Mouse (Mus musculus): ENCODE measurements at regions not wholly inside any gene's neighbourhood (a gene's known extent, or its start where the extent isn't known, plus 50 kb on each side); places are given as distances from the start of the nearest gene placed in this dataset.

- no peaks in the 10 kb centered on the region for H3K27me3 ChIP-seq (ENCODE audit: control insufficient read depth, insufficient read depth, low read length)
- peaks cover 19% of the 10 kb centered on the region for H3K4me1 ChIP-seq (ENCODE audit: control insufficient read depth, insufficient read depth, low read length)
- 16% methylated on average over 6 of the region's 6 CpGs for WGBS
- peak; percentile 84 to 89 for DNase-seq
- no peak overlapping the region for H3K4me3 ChIP-seq (replicated peaks; ENCODE audit: insufficient read depth, low read depth, low read length)
- TF ChIP-seq POLR2A (IDR thresholded peaks at IDR 0.05; ENCODE audit: borderline replicate concordance, insufficient read depth, low read length) (0 out of 2 replicates have a peak, but pooled peaks have one; percentile 13), CTCF (IDR thresholded peaks at IDR 0.05; ENCODE audit: borderline replicate concordance, insufficient read depth, low read depth, low read length) (no peak)
- H3K27ac ChIP-seq (ENCODE audit: insufficient read depth, low read length): peak overlapping the region; percentile 55; the same call in 1 of the 2 replicates
Measured at GRCm38 (mm10) chr1:73075699-73076373, 60.1 kb upstream of the Tnp1 start.

GRCm38 (mm10) chr1:73075159-73075558 lies 59.5 kb upstream of the Tnp1 start:
- Histone ChIP-seq H3K4me1 (ENCODE audit: control insufficient read depth, insufficient read depth, low read length) (peaks cover 19% of the 10 kb centered on the region), H3K4me3 (replicated peaks; ENCODE audit: insufficient read depth, low read depth, low read length) (no peak overlapping the region), H3K27ac (ENCODE audit: insufficient read depth, low read length) (peak overlapping the region; percentile 55; the same call in 1 of the 2 replicates), H3K27me3 (ENCODE audit: control insufficient read depth, insufficient read depth, low read length) (no peaks in the 10 kb centered on the region)
- no peak for DNase-seq
- WGBS: 94% methylated on average over 2 of the region's 2 CpGs
- TF ChIP-seq CTCF (IDR thresholded peaks at IDR 0.05; ENCODE audit: borderline replicate concordance, insufficient read depth, low read depth, low read length): no peak
- TF ChIP-seq POLR2A (IDR thresholded peaks at IDR 0.05; ENCODE audit: borderline replicate concordance, insufficient read depth, low read length): no peak

GRCm38 (mm10) chr1:73074525-73074924 lies 58.8 kb upstream of the Tnp1 start:
- DNase-seq: peak; percentile 68 to 85
- H3K4me3 ChIP-seq (replicated peaks; ENCODE audit: insufficient read depth, low read depth, low read length): no peak overlapping the region
- no peaks in the 10 kb centered on the region for H3K27me3 ChIP-seq (ENCODE audit: control insufficient read depth, insufficient read depth, low read length)
- no peak overlapping the region for H3K27ac ChIP-seq (ENCODE audit: insufficient read depth, low read length)
- TF ChIP-seq CTCF (IDR thresholded peaks at IDR 0.05; ENCODE audit: borderline replicate concordance, insufficient read depth, low read depth, low read length) (no peak), POLR2A (IDR thresholded peaks at IDR 0.05; ENCODE audit: borderline replicate concordance, insufficient read depth, low read length) (no peak)
- H3K4me1 ChIP-seq (ENCODE audit: control insufficient read depth, insufficient read depth, low read length): peaks cover 19% of the 10 kb centered on the region
- 19% methylated on average over 3 of the region's 3 CpGs for WGBS

- no peak for DNase-seq
- Histone ChIP-seq H3K4me1 (ENCODE audit: control insufficient read depth, insufficient read depth, low read length) (peaks cover 18% of the 10 kb centered on the region), H3K4me3 (replicated peaks; ENCODE audit: insufficient read depth, low read depth, low read length) (no peak overlapping the region), H3K27ac (ENCODE audit: insufficient read depth, low read length) (no peak overlapping the region), H3K27me3 (ENCODE audit: control insufficient read depth, insufficient read depth, low read length) (no peaks in the 10 kb centered on the region)
- TF ChIP-seq POLR2A (IDR thresholded peaks at IDR 0.05; ENCODE audit: borderline replicate concordance, insufficient read depth, low read length) (no peak), CTCF (IDR thresholded peaks at IDR 0.05; ENCODE audit: borderline replicate concordance, insufficient read depth, low read depth, low read length) (no peak)
- WGBS: 95% methylated on average over 5 of the region's 5 CpGs
Measured at GRCm38 (mm10) chr1:73072237-73072904, 56.7 kb upstream of the Tnp1 start.

GRCm38 (mm10) chr1:73070126-73070525 lies 54.4 kb upstream of the Tnp1 start:
- Histone ChIP-seq H3K27me3 (ENCODE audit: control insufficient read depth, insufficient read depth, low read length) (no peaks in the 10 kb centered on the region), H3K27ac (ENCODE audit: insufficient read depth, low read length) (no peak overlapping the region), H3K4me3 (replicated peaks; ENCODE audit: insufficient read depth, low read depth, low read length) (no peak overlapping the region), H3K4me1 (ENCODE audit: control insufficient read depth, insufficient read depth, low read length) (peaks cover 1% of the 10 kb centered on the region; the same call in 1 of the 2 replicates)
- no peak for DNase-seq
- no peak for TF ChIP-seq CTCF (IDR thresholded peaks at IDR 0.05; ENCODE audit: borderline replicate concordance, insufficient read depth, low read depth, low read length)
- TF ChIP-seq POLR2A (IDR thresholded peaks at IDR 0.05; ENCODE audit: borderline replicate concordance, insufficient read depth, low read length): no peak
- WGBS: 95% methylated on average over 2 of the region's 2 CpGs

Data from cerebellum, adult 2 months (tissue).